Mouse (Mus musculus): Measurements from ENCODE around the gene Spdef. TPM values are rescaled to one million over a fixed set of nuclear protein-coding genes. Genes with fewer than 3 reads are reported as not detected.

The Spdef gene
- polyA plus RNA-seq, 2 experiments: not detected

DNA sequence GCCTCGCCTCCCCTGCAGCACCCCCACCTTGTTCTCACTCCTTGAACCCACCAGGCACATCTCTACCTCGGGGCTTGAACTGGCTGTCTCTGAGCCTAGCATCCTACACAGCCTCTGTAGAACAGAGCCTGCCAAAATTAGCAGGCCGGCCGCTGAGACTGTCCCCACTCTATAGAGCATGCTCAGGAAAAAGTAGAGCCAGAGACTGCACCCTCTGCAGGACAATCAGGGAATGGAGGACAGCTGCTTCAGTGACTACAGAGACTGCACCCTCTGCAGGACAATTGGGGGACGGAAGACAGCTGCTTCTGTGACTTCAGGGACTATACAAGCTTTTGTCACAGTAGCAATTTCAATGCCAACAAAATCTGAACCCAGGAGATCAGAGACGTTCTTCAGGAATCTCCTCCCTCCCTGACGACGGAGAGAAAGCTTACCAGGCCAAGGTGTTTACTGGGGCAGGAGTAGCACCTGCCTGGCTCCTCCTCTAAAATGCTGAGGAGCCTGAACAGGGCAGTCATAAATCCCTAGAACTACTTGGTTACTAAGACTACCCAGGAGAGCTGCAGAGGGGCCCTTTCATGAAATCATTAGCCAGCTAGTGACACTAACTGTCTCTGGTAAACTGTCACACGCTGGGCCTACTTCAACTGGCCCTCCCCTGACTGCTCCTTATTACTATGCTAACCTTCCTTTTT lies 33.0 kb upstream of the Spdef start:
- no peaks in the 10 kb centered on the region for H3K27me3 ChIP-seq (ENCODE audit: control insufficient read depth, insufficient read depth, low read length)
- peak; percentile 85 for TF ChIP-seq CTCF (IDR thresholded peaks at IDR 0.05; ENCODE audit: low read depth)
- no peak for TF ChIP-seq EP300 (IDR thresholded peaks at IDR 0.05; ENCODE audit: low read depth)
- H3K4me3 ChIP-seq (ENCODE audit: insufficient read depth in 1 of 2, low read depth in 2 of 2, low read length in 2 of 2): no peak overlapping the region
- peaks cover 5% of the 10 kb centered on the region for H3K9me3 ChIP-seq (ENCODE audit: control insufficient read depth, low read length)
- no peak overlapping the region for H3K9ac ChIP-seq (replicated peaks)
- WGBS (ENCODE audit: insufficient replicate concordance): 48% methylated on average over 9 of the region's 9 CpGs
- no peaks in the 10 kb centered on the region for H3K4me1 ChIP-seq (replicated peaks; ENCODE audit: control insufficient read depth in 2 of 2, insufficient read depth in 2 of 2, low read length in 1 of 2)
- DNase-seq (ENCODE audit: low read depth in 3 of 3, low spot score in 3 of 3) (peak in 1 of 3 experiments; percentile 31), ATAC-seq (ENCODE audit: insufficient read depth) (peak; percentile 55)
- H3K4me2 ChIP-seq (ENCODE audit: low read depth): no peak overlapping the region
- H3K36me3 ChIP-seq (replicated peaks; ENCODE audit: control insufficient read depth, insufficient read depth, low read depth): peaks cover 20% of the 10 kb centered on the region
- H3K27ac ChIP-seq: no peak overlapping the region

DNA sequence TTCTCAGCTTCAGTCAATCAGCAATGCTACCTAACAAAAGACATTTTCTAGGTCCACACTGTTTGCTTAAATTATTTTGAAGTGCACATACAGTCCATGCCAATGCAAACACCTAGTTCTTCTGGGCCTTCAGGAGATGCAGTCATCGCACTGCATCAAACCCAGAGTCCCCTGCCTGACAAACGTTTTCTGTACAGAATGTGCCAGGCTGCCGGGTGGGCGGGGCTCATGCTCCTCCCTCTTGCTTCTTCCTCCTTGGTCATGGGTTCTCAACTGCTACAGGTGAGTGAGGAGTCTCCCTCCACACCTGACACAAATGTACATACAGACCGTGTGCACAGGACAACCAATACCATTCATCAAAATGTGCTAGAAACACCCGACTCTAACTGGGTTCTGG lies 31.4 kb upstream of the Spdef start:
- WGBS (ENCODE audit: insufficient replicate concordance): 58% methylated on average over 6 of the region's 6 CpGs
- Histone ChIP-seq H3K9ac (replicated peaks) (no peak overlapping the region), H3K9me3 (ENCODE audit: control insufficient read depth, low read length) (peaks cover 5% of the 10 kb centered on the region), H3K4me3 (ENCODE audit: insufficient read depth in 1 of 2, low read depth in 2 of 2, low read length in 2 of 2) (no peak overlapping the region), H3K36me3 (replicated peaks; ENCODE audit: control insufficient read depth, insufficient read depth, low read depth) (peaks cover 8% of the 10 kb centered on the region), H3K4me2 (ENCODE audit: low read depth) (no peak overlapping the region), H3K4me1 (replicated peaks; ENCODE audit: control insufficient read depth in 2 of 2, insufficient read depth in 2 of 2, low read length in 1 of 2) (no peaks in the 10 kb centered on the region), H3K27me3 (ENCODE audit: control insufficient read depth, insufficient read depth, low read length) (no peaks in the 10 kb centered on the region), H3K27ac (no peak overlapping the region)
- DNase-seq (ENCODE audit: low read depth in 3 of 3, low spot score in 3 of 3) (no peak), ATAC-seq (ENCODE audit: insufficient read depth) (no peak)
- TF ChIP-seq EP300 (IDR thresholded peaks at IDR 0.05; ENCODE audit: low read depth): no peak

DNA sequence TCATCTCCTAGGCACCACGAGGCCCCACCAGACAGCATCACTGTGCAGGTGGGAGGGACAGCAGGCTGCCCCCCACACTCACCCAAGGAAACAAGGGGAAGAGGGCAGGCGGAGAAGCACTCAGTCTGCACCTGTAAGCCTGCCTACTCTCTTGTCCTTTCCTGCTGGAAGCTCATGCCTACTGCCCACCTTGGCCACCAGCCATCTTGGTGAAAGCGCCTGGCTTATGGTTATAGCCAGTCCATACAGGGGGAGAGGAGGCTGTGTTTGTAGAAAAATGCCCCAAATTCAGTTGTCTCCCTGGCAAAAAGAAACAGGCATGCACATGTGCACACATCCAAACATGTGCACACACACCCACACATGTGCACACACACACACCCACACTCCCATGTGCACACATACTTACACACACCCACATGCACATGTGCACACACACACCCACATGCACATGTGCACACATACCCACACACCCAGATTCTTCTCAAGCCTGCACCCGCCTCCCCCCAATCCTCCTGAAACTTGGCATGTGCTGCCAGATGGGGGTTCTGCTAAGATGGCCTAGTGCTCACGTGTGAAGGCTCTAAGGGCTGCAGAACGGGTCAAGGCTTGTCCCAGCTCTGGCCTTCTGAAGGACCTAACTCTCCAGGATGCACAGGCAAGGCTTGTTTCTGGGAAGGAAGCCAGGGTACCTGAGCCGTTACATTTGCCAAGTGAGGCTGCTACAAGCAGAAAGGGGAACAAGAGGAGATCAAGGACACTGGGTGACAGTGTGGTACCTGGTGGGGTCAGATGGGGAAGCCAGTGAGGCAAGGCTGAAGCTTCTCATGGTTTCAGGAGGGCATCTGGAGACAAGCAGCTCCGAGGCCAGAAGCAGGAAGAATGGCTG lies 22.8 kb upstream of the Spdef start:
- Histone ChIP-seq H3K9me3 (ENCODE audit: control insufficient read depth, low read length) (no peaks in the 10 kb centered on the region), H3K27ac (no peak overlapping the region), H3K4me2 (ENCODE audit: low read depth) (no peak overlapping the region), H3K27me3 (ENCODE audit: control insufficient read depth, insufficient read depth, low read length) (no peaks in the 10 kb centered on the region), H3K4me1 (replicated peaks; ENCODE audit: control insufficient read depth in 2 of 2, insufficient read depth in 2 of 2, low read length in 1 of 2) (no peaks in the 10 kb centered on the region), H3K9ac (replicated peaks) (no peak overlapping the region), H3K4me3 (ENCODE audit: insufficient read depth in 1 of 2, low read depth in 2 of 2, low read length in 2 of 2) (no peak overlapping the region), H3K36me3 (replicated peaks; ENCODE audit: control insufficient read depth, insufficient read depth, low read depth) (no peaks in the 10 kb centered on the region; the same call in 1 of the 2 replicates)
- ATAC-seq (ENCODE audit: insufficient read depth) (no peak), DNase-seq (ENCODE audit: low read depth in 3 of 3, low spot score in 3 of 3) (no peak)
- TF ChIP-seq CTCF (IDR thresholded peaks at IDR 0.05; ENCODE audit: low read depth): no peak
- no peak for TF ChIP-seq EP300 (IDR thresholded peaks at IDR 0.05; ENCODE audit: low read depth)
- WGBS (ENCODE audit: insufficient replicate concordance): 76% methylated on average over 8 of the region's 8 CpGs

DNA sequence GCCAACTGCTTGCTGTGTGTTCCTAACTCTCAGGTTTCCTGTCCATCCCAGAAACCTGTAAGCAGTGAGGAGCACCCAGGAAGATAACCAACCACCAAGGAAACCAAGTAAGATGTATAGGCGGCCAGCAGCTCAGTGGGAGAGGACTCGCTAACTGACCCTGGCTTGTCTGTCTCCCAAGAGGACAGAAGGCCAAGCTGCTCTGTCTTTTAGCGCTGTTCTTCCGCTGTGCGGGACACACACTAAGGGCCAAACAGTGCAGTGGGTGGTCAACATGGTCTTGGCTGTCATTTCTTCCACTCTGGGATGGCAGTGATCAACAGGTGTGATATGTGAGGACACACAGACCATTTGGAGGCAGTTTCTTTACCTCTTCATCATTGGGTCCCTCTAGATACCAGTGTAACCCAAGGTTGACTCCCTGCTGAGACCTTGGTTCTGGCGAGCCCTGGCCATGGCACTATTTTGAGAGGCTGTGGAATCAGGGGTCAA lies 21.7 kb upstream of the Spdef start:
- 79% methylated on average over 6 of the region's 6 CpGs for WGBS (ENCODE audit: insufficient replicate concordance)
- no peak overlapping the region for H3K27ac ChIP-seq
- no peaks in the 10 kb centered on the region; the same call in 1 of the 2 replicates for H3K36me3 ChIP-seq (replicated peaks; ENCODE audit: control insufficient read depth, insufficient read depth, low read depth)
- TF ChIP-seq EP300 (IDR thresholded peaks at IDR 0.05; ENCODE audit: low read depth) (no peak), CTCF (IDR thresholded peaks at IDR 0.05; ENCODE audit: low read depth) (no peak)
- ATAC-seq (ENCODE audit: insufficient read depth) (no peak), DNase-seq (ENCODE audit: low read depth in 3 of 3, low spot score in 3 of 3) (no peak)
- H3K4me3 ChIP-seq (ENCODE audit: insufficient read depth in 1 of 2, low read depth in 2 of 2, low read length in 2 of 2): no peak overlapping the region
- no peaks in the 10 kb centered on the region for H3K27me3 ChIP-seq (ENCODE audit: control insufficient read depth, insufficient read depth, low read length)
- H3K4me1 ChIP-seq (replicated peaks; ENCODE audit: control insufficient read depth in 2 of 2, insufficient read depth in 2 of 2, low read length in 1 of 2): no peaks in the 10 kb centered on the region
- no peaks in the 10 kb centered on the region for H3K9me3 ChIP-seq (ENCODE audit: control insufficient read depth, low read length)
- no peak overlapping the region for H3K9ac ChIP-seq (replicated peaks)
- no peak overlapping the region for H3K4me2 ChIP-seq (ENCODE audit: low read depth)

DNA sequence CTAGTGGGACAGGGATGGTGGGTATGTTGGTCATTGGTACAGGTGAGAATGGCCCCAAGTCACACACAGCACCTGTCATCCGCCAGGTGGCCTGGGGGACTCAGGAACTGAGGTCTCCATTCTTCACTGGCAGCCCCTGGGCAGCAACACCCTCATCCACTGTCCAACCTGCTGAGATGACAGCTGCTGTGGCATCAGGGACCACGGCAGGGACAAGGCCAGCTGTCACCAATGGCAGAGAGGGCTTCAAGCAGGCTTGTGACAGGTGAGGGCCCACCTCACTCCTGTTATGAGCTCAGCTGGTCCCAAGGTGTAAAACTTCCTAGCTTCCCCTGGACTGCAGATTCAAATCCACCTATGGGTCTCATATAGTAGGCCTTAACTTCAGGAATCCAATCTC lies 19.4 kb upstream of the Spdef start:
- Histone ChIP-seq H3K4me2 (ENCODE audit: low read depth) (no peak overlapping the region), H3K27ac (no peak overlapping the region), H3K4me3 (ENCODE audit: insufficient read depth in 1 of 2, low read depth in 2 of 2, low read length in 2 of 2) (no peak overlapping the region), H3K36me3 (replicated peaks; ENCODE audit: control insufficient read depth, insufficient read depth, low read depth) (no peaks in the 10 kb centered on the region; the same call in 1 of the 2 replicates), H3K9me3 (ENCODE audit: control insufficient read depth, low read length) (no peaks in the 10 kb centered on the region), H3K9ac (replicated peaks) (no peak overlapping the region), H3K27me3 (ENCODE audit: control insufficient read depth, insufficient read depth, low read length) (no peaks in the 10 kb centered on the region), H3K4me1 (replicated peaks; ENCODE audit: control insufficient read depth in 2 of 2, insufficient read depth in 2 of 2, low read length in 1 of 2) (no peaks in the 10 kb centered on the region)
- no peak for ATAC-seq (ENCODE audit: insufficient read depth)
- no peak for DNase-seq (ENCODE audit: low read depth in 3 of 3, low spot score in 3 of 3)
- 70% methylated on average over 2 of the region's 2 CpGs for WGBS (ENCODE audit: insufficient replicate concordance)
- no peak for TF ChIP-seq EP300 (IDR thresholded peaks at IDR 0.05; ENCODE audit: low read depth)
- TF ChIP-seq CTCF (IDR thresholded peaks at IDR 0.05; ENCODE audit: low read depth): no peak

Data from liver, embryonic 14.5 days (tissue).